Mouse (Mus musculus) ES-Bruce4 (cell line): Measurements from ENCODE around the gene Mab21l3.

Experiments
- CTCF ChIP-seq: IDR thresholded peaks from one replicate; pipeline ENCODE4 v1.8.1; 2011; ENCODE audit warnings: low read depth, low read length
- EP300 ChIP-seq: IDR thresholded peaks from 2 replicates; pipeline ENCODE4 v1.6.1; 2011; ENCODE audit warnings: low read depth, low read length; ENCODE audit not compliant: insufficient read depth
- POLR2A ChIP-seq: IDR thresholded peaks from one replicate; pipeline ENCODE4 v1.8.1; 2011; ENCODE audit warnings: low read length; ENCODE audit not compliant: insufficient read depth

- TF ChIP-seq EP300 (no peak), POLR2A (no peak), CTCF (no peak)
Measured at GRCm38 (mm10) chr3:101803764-101804163, 45.0 kb downstream of the Mab21l3 start.
